Mouse (Mus musculus) ES-Bruce4 (cell line): ENCODE results near the gene Lats2. TPM values are rescaled to one million over a fixed set of nuclear protein-coding genes. Genes with fewer than 3 reads are reported as not detected.

Experiments
- H3K27ac ChIP-seq: 2 replicates; pipeline ENCODE4 v1.5.1; 2012; ENCODE audit warnings: low read length, inconsistent platforms; ENCODE audit not compliant: insufficient read depth
- H3K27me3 ChIP-seq: 2 replicates; pipeline ENCODE4 v1.6.1; 2012; ENCODE audit warnings: mild to moderate bottlenecking, low read length, inconsistent platforms; ENCODE audit not compliant: control insufficient read depth, poor library complexity, insufficient read depth, severe bottlenecking
- H3K36me3 ChIP-seq: 2 replicates; pipeline ENCODE4 v1.6.1; 2012; ENCODE audit warnings: inconsistent platforms, mild to moderate bottlenecking, low read length, moderate library complexity; ENCODE audit not compliant: control insufficient read depth, poor library complexity, insufficient read depth, severe bottlenecking
- H3K4me1 ChIP-seq: one replicate; pipeline ENCODE4 v1.8.1; 2011; ENCODE audit warnings: low read length; ENCODE audit not compliant: control insufficient read depth, insufficient read depth
- H3K4me3 ChIP-seq: 2 replicates; pipeline ENCODE4 v1.5.1; 2011; ENCODE audit warnings: low read depth, mild to moderate bottlenecking, low read length
- H3K9ac ChIP-seq: 2 replicates; pipeline ENCODE4 v1.6.1; 2012; ENCODE audit warnings: low read depth, mild to moderate bottlenecking, inconsistent platforms; ENCODE audit not compliant: poor library complexity, severe bottlenecking
- H3K9me3 ChIP-seq: replicated peaks from 2 replicates; pipeline ENCODE4 v1.6.1; 2012; ENCODE audit warnings: mild to moderate bottlenecking, low read length, inconsistent platforms; ENCODE audit not compliant: control insufficient read depth, poor library complexity, insufficient read depth, severe bottlenecking
- CTCF ChIP-seq: IDR thresholded peaks from one replicate; pipeline ENCODE4 v1.8.1; 2011; ENCODE audit warnings: low read depth, low read length
- EP300 ChIP-seq: IDR thresholded peaks from 2 replicates; pipeline ENCODE4 v1.6.1; 2011; ENCODE audit warnings: low read depth, low read length; ENCODE audit not compliant: insufficient read depth
- POLR2A ChIP-seq: IDR thresholded peaks from one replicate; pipeline ENCODE4 v1.8.1; 2011; ENCODE audit warnings: low read length; ENCODE audit not compliant: insufficient read depth
- polyA plus RNA-seq: library from polyadenylated mRNA; stranded (reverse); fragments of >200 nt; gene quantifications from 2 replicates; pipeline ENCODE4 v1.2.4, GENCODE M21; 2011; ENCODE audit warnings: low read depth; ENCODE audit not compliant: missing spikeins, insufficient read depth, insufficient read length

The Lats2 gene
- polyA plus RNA-seq, 1 experiment: 18.4 TPM

- H3K27ac ChIP-seq: no peak overlapping the region
- no peaks in the 10 kb centered on the region for H3K27me3 ChIP-seq
- no peaks in the 10 kb centered on the region for H3K36me3 ChIP-seq
- H3K9ac ChIP-seq: no peak overlapping the region
- no peak overlapping the region for H3K4me3 ChIP-seq
- H3K4me1 ChIP-seq: no peaks in the 10 kb centered on the region
- TF ChIP-seq EP300: no peak
- no peak for TF ChIP-seq CTCF
- no peak for TF ChIP-seq POLR2A
- no peaks in the 10 kb centered on the region for H3K9me3 ChIP-seq
Observed at GRCm38 (mm10) chr14:57789311-57789710, 31.1 kb upstream of the Lats2 start.

- no peaks in the 10 kb centered on the region for H3K27me3 ChIP-seq
- TF ChIP-seq EP300: no peak
- TF ChIP-seq CTCF: no peak
- no peak for TF ChIP-seq POLR2A
Observed at GRCm38 (mm10) chr14:57787406-57787805, 29.2 kb upstream of the Lats2 start.

GRCm38 (mm10) chr14:57772157-57772815 lies 14.1 kb upstream of the Lats2 start:
- Histone ChIP-seq H3K4me1 (no peaks in the 10 kb centered on the region), H3K27me3 (no peaks in the 10 kb centered on the region), H3K27ac (no peak overlapping the region), H3K9me3 (no peaks in the 10 kb centered on the region), H3K9ac (no peak overlapping the region), H3K4me3 (no peak overlapping the region), H3K36me3 (no peaks in the 10 kb centered on the region)
- no peak for TF ChIP-seq EP300
- no peak for TF ChIP-seq CTCF
- no peak for TF ChIP-seq POLR2A

More at GRCm38 (mm10) chr14:57787406-57787805, 29.2 kb upstream of the Lats2 start:
- no peak overlapping the region for H3K4me3 ChIP-seq
- H3K27ac ChIP-seq: no peak overlapping the region
- H3K9ac ChIP-seq: no peak overlapping the region
- no peaks in the 10 kb centered on the region for H3K4me1 ChIP-seq
- H3K9me3 ChIP-seq: no peaks in the 10 kb centered on the region
- no peaks in the 10 kb centered on the region for H3K36me3 ChIP-seq

GRCm38 (mm10) chr14:57769102-57769501 lies 10.9 kb upstream of the Lats2 start:
- Histone ChIP-seq H3K36me3 (no peaks in the 10 kb centered on the region), H3K27me3 (no peaks in the 10 kb centered on the region), H3K27ac (no peak overlapping the region), H3K9ac (no peak overlapping the region), H3K4me1 (no peaks in the 10 kb centered on the region), H3K4me3 (no peak overlapping the region), H3K9me3 (no peaks in the 10 kb centered on the region)
- no peak for TF ChIP-seq CTCF
- no peak for TF ChIP-seq EP300
- no peak for TF ChIP-seq POLR2A

GRCm38 (mm10) chr14:57760447-57761412 lies 2.5 kb upstream of the Lats2 start:
- no peaks in the 10 kb centered on the region for H3K27me3 ChIP-seq
- H3K9ac ChIP-seq: no peak overlapping the region
- no peak overlapping the region for H3K27ac ChIP-seq
- H3K4me3 ChIP-seq: no peak overlapping the region
- no peak for TF ChIP-seq CTCF
- TF ChIP-seq POLR2A: no peak
- TF ChIP-seq EP300: no peak
- no peaks in the 10 kb centered on the region for H3K36me3 ChIP-seq
- peaks cover 1% of the 10 kb centered on the region for H3K4me1 ChIP-seq
- H3K9me3 ChIP-seq: no peaks in the 10 kb centered on the region

- TF ChIP-seq POLR2A (no peak), CTCF (no peak)
Observed at GRCm38 (mm10) chr14:57756094-57756493, 2.1 kb downstream of the Lats2 start.

More at GRCm38 (mm10) chr14:57756094-57756493, 2.1 kb downstream of the Lats2 start:
- Histone ChIP-seq H3K9me3 (no peaks in the 10 kb centered on the region), H3K36me3 (no peaks in the 10 kb centered on the region), H3K27ac (no peak overlapping the region), H3K4me1 (no peaks in the 10 kb centered on the region), H3K4me3 (no peak overlapping the region), H3K9ac (no peak overlapping the region), H3K27me3 (no peaks in the 10 kb centered on the region)
